Mouse (Mus musculus) heart, postnatal 0 days (tissue): ENCODE measurements around the gene Stpg3.

Source experiments
- CTCF ChIP-seq: IDR thresholded peaks from 2 replicates; pipeline ENCODE4 v1.5.1; 2016; ENCODE audit warnings: antibody characterized with exemption, control low read depth, low read depth
- EP300 ChIP-seq: IDR thresholded peaks from 2 replicates; pipeline ENCODE4 v1.6.1; 2016; ENCODE audit warnings: antibody characterized with exemption, low read depth

DNA sequence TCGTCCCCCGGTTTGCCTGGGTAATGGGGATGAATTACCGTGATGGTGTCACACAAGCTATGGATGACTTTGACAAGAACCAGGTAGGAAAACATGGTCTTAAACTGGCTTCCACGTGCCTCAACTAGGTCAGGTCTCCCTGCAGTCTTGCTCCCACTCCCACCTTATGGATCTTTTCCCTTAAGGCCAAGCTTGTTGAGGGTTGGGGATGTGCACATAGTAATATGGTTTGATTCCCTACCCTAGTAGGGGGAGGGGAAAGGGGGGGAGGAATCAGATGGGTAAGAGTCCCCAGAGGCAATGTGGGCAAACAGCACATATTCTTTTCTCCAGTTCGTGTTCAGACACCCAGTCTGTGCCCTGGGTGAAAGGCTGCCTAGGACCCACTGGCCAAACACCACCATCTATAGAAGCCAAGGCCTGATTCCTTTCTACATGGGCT lies 6.9 kb upstream of the Stpg3 start:
- TF ChIP-seq CTCF, result no peak
- no peak for TF ChIP-seq EP300
